Mouse (Mus musculus) large intestine, adult 2 months (tissue): ENCODE data around the gene Gm47791. TPM values are rescaled to one million over a fixed set of nuclear protein-coding genes. Genes with fewer than 3 reads are reported as not detected.

ENCODE experiments used
- DNase-seq: peaks from one replicate; pipeline ENCODE4 v3.0.0-alpha.2; 2012; ENCODE audit warnings: low read depth, low spot score
- WGBS: fragments of 180-500 bp; shearing (Covaris S2); methylation state at CpG from one replicate; pipeline ENCODE4 v1.1.7; 2018; 5-methylcytosine and 5-hydroxymethylcytosine counted together
- polyA plus RNA-seq: library from polyadenylated mRNA; depleted of rRNA; stranded (reverse); fragments of >200 nt; gene quantifications from 2 replicates; pipeline ENCODE4 v1.2.3, GENCODE M21; 2012; rRNA removed

Gm47791 gene
- not detected in 2 replicates for polyA plus RNA-seq

DNA sequence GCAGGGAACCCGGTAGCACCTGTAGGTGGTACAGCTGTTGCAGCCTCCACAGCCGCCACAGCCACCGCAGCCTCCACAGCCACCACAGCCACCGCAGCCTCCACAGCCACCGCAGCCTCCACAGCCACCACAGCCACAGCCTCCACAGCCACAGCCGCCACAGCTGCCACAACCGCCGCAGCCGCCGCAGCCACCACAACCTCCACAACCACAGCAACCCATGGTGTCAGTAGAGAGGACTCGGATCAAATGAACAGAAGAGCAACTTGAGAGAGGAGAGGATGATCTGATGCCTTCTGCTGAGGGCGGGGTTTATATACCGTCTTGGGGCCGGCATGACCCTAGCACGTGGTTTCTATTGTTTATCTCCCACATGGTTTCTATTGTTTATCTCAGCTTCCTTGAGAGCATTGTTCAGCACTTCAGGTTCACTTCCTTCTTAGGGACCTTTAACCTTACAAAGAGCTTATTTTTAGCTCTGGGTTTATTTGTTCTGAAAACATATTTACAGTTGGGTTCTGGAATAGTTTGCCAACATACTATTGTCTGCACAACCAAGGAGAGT, at the start of gene Gm47791:
Gene Gm47791, minus strand, starts transcription at position 222 of the 565 bp plus-strand sequence.
- DNase-seq: no peak
- WGBS: 76% methylated on average over 15 of the region's 15 CpGs

DNA sequence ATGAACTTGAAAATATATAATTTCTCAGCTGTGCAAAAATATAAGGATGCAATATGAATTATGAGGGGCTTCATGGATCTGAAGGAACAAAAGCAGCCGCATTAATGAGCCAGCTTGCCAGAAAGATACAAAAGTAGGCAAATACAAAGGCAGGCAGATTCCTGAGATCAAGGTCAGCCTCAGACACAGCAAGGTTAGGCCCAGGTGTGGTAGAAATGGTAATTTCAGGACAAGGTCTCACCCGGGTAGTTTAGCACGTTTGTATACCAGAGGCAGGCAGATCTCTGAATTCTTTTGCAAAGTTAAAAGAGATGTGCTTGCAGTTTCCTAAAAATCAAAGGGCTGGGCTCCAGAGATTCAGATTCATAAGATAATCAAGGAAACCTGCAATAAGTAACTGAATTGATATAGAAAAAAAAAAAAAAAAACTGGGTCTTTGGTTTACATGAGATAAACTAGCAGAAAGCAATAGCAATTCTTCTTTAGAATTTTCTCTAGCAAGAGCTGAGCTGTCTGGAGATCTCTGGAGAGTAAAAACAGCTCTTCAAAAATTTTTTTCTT, 49.7 kb upstream of the Gm47791 start:
- WGBS: 53% methylated on average over 3 of the region's 3 CpGs
- no peak for DNase-seq

DNA sequence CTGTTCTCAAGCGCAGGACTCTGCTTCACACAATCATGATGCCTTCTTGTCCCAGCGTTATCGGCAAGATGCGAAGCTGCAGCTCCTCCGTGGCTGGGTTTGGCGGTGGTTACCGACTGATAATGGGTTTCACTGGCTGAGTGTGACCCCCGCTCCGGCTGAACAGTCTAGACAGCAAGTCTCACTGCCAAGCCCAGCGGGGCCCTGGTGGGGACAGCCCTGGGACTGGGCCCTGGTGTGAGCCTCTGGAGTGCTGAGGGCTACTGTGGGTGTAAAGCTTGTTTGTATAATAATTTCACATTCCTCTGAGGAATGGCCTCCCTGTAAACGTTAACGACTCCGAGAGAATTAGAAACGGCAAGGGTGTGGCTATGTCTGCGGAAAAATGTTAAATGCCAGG, 49.1 kb upstream of the Gm47791 start:
- no peak for DNase-seq
- WGBS: 23% methylated on average over 15 of the region's 15 CpGs

DNA sequence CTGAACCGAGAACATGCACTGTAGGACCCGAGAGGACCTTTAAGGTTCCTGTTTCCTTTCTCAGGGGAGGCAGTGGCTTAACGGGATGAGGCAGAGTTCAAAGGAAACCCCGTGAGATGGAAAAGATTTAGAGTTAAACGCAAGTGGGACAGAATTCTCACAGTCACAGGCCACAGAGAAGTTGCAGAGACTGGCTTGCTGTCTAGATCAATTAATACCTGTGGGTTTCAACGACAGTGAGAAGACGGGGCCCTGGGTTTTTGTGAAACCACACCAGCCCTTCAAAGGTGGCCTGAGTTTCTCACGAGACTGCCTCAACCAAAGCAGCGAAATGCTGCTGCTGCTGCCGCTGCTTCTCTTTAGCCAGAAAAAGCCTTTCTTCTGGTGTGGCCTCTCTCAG, 48.3 kb upstream of the Gm47791 start:
- WGBS: 83% methylated on average over 10 of the region's 10 CpGs
- DNase-seq: no peak

DNA sequence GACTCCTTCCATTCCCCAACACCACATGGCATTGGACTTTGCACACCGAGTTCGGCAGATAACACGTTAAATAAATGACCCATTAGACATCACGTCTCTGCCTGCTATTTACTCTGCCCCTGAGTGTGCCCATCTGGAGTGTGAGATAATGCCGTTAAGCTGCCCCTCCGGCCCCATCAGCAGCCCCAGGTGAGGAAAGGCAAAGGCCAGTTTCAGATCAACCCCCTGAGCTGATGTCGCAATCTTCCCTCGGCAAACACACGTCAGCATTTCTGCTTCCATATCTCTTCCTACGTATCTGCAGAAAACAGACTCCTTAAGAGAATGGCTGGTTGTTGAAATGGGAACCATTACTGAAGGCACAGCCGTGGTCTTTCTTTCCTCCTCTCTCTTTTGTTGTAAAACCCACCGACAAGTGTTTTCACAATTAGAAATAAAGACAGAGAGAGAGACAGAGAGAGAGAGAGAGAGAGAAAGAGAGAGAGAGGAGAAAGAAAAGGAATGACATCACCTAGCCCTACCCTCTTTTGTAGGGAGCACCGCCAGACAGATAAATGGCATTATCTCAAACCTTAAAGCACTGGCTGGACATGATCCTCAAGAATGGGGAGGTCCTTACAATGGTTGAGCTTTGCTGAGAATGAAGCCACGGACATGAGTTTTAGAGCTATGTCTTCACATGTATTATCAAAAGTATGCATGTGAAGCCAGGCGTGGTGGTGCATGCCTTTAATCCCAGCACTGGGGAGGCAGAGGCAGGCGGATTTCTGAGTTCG, 45.1 kb upstream of the Gm47791 start:
- 33% methylated on average over 17 of the region's 17 CpGs for WGBS
- no peak for DNase-seq

DNA sequence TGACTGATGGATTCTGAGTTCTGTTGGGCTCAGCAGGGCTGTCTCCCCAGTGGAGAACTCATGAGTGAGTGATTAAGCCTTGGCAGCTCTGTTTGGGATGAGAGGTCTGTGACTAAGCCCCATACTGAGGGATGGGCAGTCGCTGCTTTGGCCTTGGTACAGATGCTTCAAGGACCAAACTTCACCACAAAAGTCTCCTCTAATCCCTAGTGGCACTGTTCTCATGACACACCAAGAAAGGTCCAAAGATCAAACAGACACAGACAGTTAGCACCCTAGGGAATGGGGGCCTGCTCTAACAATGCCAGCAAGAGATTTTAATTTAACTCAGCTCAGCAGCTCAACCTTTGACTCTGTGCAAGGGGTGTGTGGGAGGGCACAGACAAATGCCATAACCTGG, 40.7 kb upstream of the Gm47791 start:
- DNase-seq: no peak
- 27% methylated on average over 1 of the region's 1 CpGs for WGBS

DNA sequence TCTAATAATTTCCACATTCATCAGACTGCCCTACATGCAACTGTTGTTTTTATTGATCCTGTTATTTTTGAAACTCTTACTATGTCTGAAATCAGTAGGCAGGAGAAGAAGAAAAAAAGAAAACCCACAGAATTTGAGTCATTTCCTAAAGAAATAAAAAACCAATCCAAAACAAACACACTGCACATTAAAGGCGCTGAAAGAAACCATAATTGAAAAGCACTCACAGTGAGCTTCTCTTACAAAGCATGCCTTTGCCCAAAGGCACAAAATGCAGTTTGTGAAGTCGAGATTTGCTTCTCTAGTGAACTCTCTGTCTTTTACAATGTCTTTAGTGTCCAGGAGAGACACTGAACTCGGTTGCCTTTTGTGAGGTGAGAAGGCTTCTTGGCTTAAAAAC, 37.5 kb upstream of the Gm47791 start:
- 33% methylated on average over 3 of the region's 3 CpGs for WGBS
- no peak for DNase-seq

DNA sequence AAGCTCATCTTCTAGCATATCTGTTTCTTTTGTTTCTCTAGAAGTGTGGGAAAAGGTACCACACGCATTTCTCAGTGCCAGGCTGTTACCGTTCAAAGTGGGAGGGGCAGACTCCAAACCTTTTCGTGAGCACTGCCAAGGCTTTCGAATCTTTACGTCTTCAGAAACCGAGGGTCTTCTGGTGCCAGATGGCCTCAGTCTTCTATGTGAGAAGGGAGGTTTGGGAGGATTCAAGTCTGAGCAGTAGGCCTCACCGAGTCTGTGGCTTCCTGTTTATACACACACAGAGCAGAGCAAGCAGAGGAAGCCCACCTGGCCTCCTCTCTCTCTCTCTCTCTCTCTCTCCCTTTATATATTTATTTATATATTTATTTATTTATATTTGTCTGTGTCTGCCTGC, 36.2 kb upstream of the Gm47791 start:
- WGBS: 79% methylated on average over 7 of the region's 7 CpGs
- no peak for DNase-seq

DNA sequence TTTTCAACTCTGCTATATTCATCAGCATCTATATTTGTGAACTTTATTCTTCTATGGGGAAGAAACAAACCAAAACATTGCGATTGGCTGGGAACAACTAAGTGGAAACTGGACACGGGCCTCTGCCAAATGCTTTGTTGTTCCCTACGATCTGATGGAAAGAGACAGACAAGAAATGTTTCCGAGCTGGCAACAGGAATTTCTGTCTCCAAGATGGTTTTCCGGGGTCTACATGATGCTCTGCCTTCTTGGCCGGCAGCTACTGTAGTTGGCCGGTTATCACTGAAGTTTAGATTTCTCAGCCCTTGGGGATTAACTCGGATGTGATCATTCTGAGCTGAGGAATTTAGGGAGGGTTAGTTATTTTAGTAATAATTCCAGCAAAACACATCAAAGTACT, 35.3 kb upstream of the Gm47791 start:
- 71% methylated on average over 8 of the region's 8 CpGs for WGBS
- no peak for DNase-seq

DNA sequence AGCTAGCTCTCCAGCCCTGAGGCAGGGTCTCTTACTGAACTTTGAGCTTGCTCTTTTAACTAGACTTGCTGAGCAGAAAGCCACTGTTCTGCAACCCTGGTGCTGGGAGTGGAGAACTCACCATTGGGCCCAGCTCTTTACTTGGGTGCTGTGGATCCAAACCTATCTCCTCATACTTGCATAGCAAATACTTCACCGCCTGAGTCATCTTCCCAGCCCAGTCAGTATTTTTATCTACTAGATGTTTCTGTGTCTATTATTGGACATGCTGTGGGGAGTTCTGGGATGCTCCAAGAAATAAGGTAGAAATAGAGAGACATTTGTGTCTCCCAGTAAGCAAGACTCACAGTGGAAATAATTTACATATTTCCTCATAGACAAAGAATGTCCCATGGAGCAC, 33.0 kb upstream of the Gm47791 start:
- no peak for DNase-seq
- WGBS: 86% methylated on average over 1 of the region's 1 CpGs

DNA sequence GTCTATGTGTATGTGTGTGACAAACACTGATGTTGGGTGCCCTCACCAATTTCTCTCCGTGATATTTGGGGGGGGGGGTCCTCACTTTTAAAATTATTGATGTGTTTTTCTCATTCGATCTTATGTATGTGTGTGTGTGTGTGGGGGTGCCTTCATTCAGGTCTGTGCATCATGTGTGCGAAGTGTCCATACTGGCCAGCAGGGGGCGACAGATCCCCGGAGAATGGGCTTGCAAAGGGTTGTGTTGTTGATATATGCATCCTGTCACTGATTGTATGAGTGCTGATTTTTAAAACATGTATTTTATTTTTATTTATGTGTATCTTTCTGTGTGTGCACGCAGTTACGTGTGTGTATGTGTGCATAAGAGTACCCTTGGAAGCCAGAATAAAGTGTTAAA, 32.6 kb upstream of the Gm47791 start:
- WGBS: 81% methylated on average over 7 of the region's 7 CpGs
- DNase-seq: no peak

DNA sequence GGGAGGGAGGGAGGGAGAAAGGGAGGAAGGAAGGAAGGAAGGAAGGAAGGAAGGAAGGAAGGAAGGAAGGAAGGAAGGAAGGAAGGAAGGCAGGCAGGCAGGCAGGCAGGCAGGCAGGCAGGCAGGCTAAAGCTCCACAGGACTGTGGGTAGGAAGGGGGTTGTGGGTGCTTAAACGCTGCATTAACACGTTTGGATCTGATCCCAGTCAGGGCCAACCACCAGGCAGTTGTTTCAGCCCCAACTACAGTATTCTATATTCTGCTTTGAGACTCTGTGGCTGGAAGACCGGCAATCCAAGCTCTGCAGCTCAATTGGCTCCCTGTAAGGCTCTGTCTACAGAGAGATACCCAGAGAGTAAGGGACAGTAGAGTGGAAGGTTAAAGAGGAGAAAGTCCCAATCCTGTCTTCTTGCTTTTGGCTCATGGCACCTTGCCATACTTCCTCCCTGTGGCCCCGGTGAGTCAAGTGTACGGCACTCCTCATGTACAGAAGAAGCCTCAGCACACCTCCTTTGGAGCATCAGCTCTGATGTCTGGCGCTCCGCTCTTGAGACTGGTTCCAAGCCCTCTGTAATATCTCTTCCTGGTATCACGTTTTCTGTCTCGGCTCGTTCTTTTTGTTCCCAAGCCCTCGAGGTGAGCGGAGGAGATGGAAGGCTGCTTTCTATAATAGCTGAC, 30.2 kb upstream of the Gm47791 start:
- WGBS: 65% methylated on average over 12 of the region's 12 CpGs

DNA sequence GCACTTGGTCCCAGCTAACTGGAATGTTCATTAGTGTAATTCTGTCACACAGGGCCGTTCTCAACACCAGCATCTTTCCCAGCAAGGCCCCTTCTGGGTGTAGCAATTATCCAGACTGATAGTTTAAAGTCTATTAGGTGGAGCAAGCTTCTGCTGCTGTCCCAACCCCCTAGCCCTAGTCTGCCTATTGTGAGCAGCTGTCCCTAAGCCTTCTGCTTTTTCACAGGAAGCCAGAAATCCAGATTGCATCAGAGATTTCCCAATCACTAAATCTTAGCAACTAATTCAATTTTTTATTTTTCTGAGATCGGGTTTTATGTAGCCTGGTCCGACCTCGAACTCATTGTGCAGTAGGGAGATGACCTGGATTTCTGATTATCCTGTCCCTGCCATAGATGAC, 27.9 kb upstream of the Gm47791 start:
- no peak for DNase-seq
- WGBS: 62% methylated on average over 4 of the region's 4 CpGs

More for the DNA sequence above, 30.2 kb upstream of the Gm47791 start:
- no peak for DNase-seq

DNA sequence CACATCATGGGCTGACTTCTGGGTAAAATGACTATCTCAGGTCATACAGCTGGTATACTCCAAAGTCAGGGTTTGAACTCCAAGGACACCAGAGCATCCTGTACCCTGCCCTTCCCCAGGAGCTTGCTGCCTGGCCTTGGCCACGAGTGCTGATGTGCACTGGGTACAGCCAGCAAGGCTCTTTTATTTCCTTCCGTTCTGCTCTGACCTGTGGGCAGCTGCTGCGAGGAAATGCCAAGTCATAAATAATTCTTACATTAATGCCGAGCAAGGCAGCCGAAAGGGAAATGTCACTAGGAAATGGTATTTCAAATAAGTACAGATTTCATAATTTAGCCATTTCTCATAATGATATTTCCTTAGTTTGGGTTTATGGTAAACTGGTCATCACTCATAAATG, 27.3 kb upstream of the Gm47791 start:
- DNase-seq: no peak
- WGBS: 57% methylated on average over 5 of the region's 5 CpGs

DNA sequence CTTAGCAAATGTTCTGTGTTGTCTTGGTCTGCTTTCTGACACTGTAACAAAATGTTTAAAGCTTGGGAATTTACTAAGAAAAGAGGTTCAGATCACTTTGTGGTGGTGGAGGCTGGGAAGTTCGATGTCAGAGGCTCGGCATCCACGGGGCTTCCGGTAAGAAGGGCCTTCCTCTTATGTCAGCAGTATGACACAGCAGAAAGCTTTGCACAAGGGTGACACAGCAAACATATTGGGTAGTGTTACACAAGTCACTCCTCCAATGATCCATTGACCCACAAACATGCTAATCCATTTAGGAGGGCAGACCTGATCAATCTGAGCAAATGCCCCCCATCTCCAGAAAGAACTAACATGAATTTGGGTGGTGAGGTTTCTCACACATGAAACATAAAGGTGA, 26.0 kb upstream of the Gm47791 start:
- 93% methylated on average over 4 of the region's 4 CpGs for WGBS
- DNase-seq: no peak

DNA sequence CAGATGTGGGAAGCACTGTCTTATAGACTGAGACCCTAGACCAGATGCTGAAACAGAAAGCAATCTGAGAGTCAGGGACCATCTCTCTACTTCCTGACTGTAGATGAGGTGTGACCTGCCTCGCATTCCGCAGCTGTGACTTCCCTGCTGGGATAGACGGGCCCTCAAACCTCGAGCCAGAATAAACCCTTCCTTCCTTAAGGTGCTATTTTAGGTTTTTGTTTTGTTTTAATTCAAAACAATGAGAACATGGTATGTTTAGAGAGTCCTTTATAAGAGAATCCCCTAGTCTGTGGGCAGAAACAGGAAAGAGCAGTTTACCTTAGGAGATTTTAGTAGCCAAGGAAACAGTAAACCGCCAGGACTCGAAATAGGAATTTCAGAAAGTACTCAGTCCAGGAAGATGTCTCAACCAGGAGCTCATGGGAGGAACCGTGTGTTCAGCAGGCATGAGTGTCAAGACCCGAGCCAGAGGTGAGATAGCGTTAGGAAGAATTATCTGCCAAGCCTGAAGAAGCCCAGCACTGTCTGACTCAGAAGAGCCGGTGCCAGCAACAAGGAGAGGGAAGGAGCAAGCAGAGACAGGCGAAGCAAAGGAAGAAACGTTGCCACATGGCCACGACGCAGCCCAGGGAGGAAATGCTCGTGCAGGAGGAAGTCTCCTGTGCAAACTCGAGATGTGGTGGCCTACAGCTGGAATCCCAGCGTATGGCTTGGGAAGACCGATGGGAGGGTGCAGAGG, 24.8 kb upstream of the Gm47791 start:
- 59% methylated on average over 18 of the region's 18 CpGs for WGBS
- DNase-seq: no peak

DNA sequence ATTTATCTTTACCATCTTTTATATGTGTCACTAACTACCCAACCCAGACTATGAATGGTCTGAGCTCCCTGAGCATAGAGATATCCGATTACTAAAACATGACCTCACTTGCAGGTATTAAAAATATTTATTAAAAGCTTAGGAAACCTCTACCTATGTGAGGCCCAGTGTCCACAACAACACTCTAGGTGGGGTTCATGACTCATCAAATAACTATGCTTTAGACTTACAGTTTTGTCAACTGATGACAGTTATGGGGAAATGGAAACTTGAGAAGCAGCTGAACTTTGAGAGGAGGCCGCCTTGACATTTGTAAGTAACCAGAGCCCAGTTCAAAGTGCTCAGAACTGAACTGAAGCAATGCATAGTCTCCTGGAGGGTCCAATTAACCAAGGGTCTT, 24.2 kb upstream of the Gm47791 start:
- WGBS: 75% methylated on average over 2 of the region's 2 CpGs
- DNase-seq: no peak

DNA sequence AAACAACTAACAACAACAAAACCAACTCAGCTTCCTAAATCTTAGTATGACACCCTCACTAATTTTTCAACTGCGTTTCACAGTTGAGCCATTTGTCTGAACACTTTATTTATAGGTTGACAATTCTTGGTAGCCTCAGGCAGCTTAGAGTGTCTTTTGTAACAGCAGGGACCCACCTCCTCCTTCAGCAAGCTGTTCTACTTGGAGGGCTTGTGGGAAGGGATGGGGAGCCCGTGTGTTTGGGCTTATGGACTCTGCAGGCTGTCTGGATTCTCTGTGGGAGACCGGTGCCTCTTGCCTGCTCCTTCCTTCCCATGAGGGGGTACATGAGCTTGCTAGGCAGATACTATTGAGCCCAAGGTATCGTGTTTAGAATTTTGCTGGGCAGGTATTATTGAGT, 22.9 kb upstream of the Gm47791 start:
- DNase-seq: no peak
- 86% methylated on average over 4 of the region's 4 CpGs for WGBS

DNA sequence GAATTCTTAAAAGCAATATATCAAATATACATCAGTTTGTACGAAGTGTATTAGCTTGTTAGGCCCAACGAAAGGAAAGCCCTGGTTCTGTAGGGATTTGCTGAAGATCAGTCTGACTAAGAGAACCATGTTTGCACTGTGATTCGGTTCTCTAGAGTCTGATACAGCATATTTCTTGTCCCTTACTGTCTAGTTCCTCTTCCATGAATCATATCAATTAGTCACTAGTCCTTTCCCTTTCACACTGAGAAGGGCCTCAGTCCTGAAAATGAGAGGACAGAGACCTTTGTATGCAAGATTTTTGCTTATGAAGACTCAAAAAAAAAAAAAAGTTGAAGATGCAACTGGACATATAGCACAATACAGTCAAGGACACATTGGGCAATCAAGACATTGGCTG, 22.1 kb upstream of the Gm47791 start:
- 79% methylated on average over 3 of the region's 3 CpGs for WGBS
- no peak for DNase-seq

DNA sequence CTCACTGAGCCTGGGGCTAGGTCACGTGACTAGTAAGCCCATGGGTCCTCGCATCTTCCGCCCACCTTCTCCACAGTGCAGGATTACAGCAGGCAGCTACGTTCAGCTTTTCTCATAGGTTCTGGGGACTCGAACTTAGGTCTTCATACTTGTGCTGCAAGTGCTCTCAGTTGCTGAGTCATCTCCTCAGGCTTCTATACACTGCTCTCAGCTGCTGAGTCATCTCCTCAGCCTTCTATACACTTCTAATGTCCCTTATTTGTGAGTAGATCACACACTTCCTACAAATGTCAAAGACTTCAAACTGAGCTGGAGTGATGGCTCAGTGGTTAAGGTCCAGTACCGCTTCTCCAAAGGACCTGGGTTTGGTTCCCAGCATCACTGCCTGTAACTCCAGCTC, 21.2 kb upstream of the Gm47791 start:
- DNase-seq: no peak
- 96% methylated on average over 6 of the region's 6 CpGs for WGBS
